Mouse (Mus musculus) stomach, embryonic 14.5 days (tissue): Measurements from ENCODE around the gene Fam171a2. TPM values are rescaled to one million over a fixed set of nuclear protein-coding genes. Genes with fewer than 3 reads are reported as not detected.
A peak's percentile ranks its signal among the peaks of the same experiment; 100 is the strongest.

Source experiments
- ATAC-seq: fragments of 200-750 bp; cut with Nextera tagmentation; 2 replicates; pipeline ENCODE4 v1.8.0; 2017; ENCODE audit warnings: low read depth, moderate TSS enrichment; ENCODE audit not compliant: insufficient number of reproducible peaks, insufficient read depth, low FRiP score
- H3K27ac ChIP-seq: fragments of 300-500 bp; sonication (generic); 2 replicates; pipeline ENCODE4 v1.5.1; 2014; ENCODE audit warnings: mild to moderate bottlenecking, low read length, moderate library complexity, mixed read lengths
- H3K27me3 ChIP-seq: fragments of 300-500 bp; sonication (generic); 2 replicates; pipeline ENCODE4 v1.6.1; 2014; ENCODE audit warnings: low read length, control low read depth, mixed read lengths; ENCODE audit not compliant: control insufficient read depth, insufficient read depth
- H3K36me3 ChIP-seq: fragments of 300-500 bp; sonication (generic); 2 replicates; pipeline ENCODE4 v1.6.1; 2014; ENCODE audit warnings: mild to moderate bottlenecking, control low read depth, low read length, moderate library complexity, mixed read lengths; ENCODE audit not compliant: control insufficient read depth, insufficient read depth
- H3K4me1 ChIP-seq: fragments of 300-500 bp; sonication (generic); 2 replicates; pipeline ENCODE4 v1.6.1; 2014; ENCODE audit warnings: low read length, control low read depth, mixed read lengths; ENCODE audit not compliant: control insufficient read depth, insufficient read depth
- H3K4me2 ChIP-seq: fragments of 300-500 bp; sonication (generic); replicated peaks from 2 replicates; pipeline ENCODE4 v1.6.1; 2014; ENCODE audit warnings: low read depth, low read length, control low read depth
- H3K4me3 ChIP-seq: fragments of 300-500 bp; sonication (generic); 2 replicates; pipeline ENCODE4 v1.5.1; 2014; ENCODE audit warnings: low read depth, low read length, control low read depth
- H3K9ac ChIP-seq: fragments of 300-500 bp; sonication (generic); replicated peaks from 2 replicates; pipeline ENCODE4 v1.6.1; 2014; ENCODE audit warnings: low read depth, mild to moderate bottlenecking, control low read depth, low read length, moderate library complexity, mixed read lengths
- H3K9me3 ChIP-seq: fragments of 300-500 bp; sonication (generic); 2 replicates; pipeline ENCODE4 v1.6.1; 2016; ENCODE audit warnings: low read depth, low read length, control low read depth; ENCODE audit not compliant: control insufficient read depth
- WGBS: fragments of 180-500 bp; shearing (Covaris S2); extraction: QIAGEN DNeasy Blood & Tissue Kit; methylation state at CpG from one replicate; pipeline ENCODE4 v1.1.7; 2014; 5-methylcytosine and 5-hydroxymethylcytosine counted together
- polyA plus RNA-seq: library from polyadenylated mRNA; unstranded; fragments of >200 nt; fragmentation: Nextera tagmentation; extraction: Ambion mirVana; gene quantifications from 2 replicates; pipeline ENCODE4 v1.2.1, GENCODE M21; 2014

Fam171a2 gene
- polyA plus RNA-seq, 1 experiment from 2014 or later = 8.0 TPM

DNA sequence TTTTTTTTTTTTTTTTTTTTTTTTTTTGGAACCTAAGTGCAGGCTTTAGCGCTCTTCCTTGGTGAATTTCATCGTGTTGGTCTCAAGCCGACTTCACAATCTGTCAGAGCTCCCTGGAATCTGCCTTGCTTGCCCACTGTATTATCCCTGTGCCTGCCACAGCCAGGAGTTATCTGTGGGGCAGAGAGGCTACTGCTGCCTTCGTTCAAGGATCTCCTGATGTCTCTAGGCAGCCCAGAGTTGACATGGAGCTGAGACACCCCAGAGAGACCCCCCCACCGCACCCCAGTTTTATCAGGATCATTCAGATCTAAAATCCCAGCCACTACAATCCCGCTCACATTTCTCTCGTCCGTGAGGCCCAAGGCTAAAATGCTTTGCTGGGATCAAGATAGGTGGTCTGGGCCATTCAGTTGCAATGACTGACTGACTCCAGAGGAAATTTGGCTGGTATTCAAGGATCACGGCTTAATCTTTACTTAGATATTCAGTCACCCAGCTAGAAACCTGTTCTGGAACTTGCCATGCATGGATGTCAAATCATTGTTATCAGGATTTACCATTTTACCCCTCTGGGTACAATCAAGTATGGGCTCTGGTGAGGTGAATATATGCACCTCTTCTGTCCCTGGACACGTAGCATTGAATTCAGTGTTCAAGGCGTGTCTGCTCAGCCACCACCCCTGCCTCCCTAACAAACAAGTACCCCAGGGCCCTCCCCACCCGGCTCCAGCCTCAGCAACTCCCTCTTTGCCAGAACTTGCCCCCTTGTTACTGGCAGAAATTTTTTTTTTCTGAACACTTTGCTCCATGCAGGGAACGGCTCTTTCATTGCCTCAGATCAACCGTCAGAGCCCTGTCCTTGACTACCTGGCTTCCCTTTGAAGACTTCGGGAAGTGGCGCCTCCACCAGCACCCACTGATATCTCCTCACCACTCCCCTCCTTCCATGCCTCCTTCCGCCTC, 1.8 kb upstream of the Fam171a2 start:
- H3K27ac ChIP-seq = peak overlapping the region; percentile 33; the same call in 1 of the 2 replicates
- H3K36me3 ChIP-seq = no peaks in the 10 kb centered on the region
- 40% methylated on average over 17 of the region's 17 CpGs for WGBS
- H3K4me3 ChIP-seq = no peak overlapping the region
- H3K9me3 ChIP-seq = no peaks in the 10 kb centered on the region
- no peaks in the 10 kb centered on the region for H3K27me3 ChIP-seq
- H3K4me2 ChIP-seq = no peak overlapping the region; the same call in 1 of the 2 replicates
- no peak overlapping the region for H3K9ac ChIP-seq
- no peak for ATAC-seq
- peaks cover 36% of the 10 kb centered on the region for H3K4me1 ChIP-seq

DNA sequence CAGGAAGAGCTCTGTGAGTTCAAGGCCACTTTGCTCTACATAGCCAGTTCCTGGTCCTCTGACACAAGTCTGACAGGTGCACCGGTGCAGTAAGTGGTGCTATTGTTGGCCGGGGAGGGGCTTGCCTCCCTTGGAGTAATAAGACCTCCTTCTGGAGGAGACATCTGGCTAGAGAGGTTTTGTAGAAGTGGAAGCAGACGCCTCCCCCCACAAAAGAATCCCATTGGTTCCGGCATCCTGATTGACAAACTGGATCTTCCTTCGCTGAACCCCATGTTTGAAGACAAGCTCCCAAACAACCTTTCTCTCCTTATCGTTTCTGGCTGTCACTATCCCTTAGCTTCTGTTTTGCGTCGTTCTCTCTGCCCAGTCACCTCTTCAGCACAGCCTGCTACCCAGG, 845 bp upstream of the Fam171a2 start:
- no peak for ATAC-seq
- Histone ChIP-seq H3K4me2 (no peak overlapping the region), H3K27me3 (no peaks in the 10 kb centered on the region), H3K9ac (no peak overlapping the region), H3K4me1 (peaks cover 42% of the 10 kb centered on the region), H3K27ac (peak overlapping the region; percentile 17; the same call in 1 of the 2 replicates), H3K4me3 (no peak overlapping the region), H3K9me3 (no peaks in the 10 kb centered on the region), H3K36me3 (no peaks in the 10 kb centered on the region)
- WGBS = 20% methylated on average over 8 of the region's 8 CpGs

DNA sequence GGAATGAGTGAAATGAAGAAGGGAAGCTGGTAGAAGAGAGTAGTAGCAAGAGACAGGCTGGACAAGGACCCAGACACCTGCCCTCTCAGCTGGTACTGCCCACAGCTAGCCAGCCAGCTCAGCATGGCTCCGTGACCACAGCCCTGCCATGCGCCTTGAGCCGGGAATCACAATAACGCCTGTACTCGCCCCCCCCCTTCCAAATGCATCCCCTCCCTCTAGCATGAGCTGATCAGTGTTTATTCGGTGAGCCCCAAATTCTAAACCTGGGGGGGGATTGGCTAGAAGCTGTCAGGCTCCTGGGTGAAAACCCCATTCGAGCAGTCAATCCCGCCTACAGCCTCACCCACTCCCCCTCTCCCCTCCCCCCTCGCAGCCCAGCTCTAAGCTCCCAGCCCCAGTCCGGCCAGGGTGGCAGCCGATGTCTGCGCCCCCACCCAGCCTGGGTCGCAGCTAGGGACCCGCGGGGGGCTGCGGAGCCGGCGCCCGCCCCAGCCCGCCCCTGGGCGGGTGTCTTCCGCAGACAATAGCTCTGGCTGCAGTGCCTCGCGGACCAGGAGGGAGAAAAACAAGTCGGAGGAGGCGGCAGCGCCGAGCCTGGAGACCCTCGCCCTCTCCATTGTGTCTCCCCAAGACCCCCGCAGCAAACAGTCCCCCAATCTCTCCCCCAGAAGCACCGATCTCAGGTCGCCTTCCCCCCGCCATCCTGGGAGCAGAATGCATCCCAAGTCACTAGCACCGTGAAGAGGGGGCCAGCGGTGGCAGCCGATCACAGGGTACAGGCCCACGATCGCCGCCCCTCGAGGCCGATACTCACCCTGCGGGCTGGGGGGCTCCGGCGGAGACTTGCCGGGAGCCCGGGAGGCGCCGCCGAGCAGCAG, 661 bp downstream of the Fam171a2 start:
- Histone ChIP-seq H3K27ac (peak overlapping the region; percentile 92), H3K4me2 (peak overlapping the region; percentile 92), H3K27me3 (no peaks in the 10 kb centered on the region), H3K36me3 (peaks cover 9% of the 10 kb centered on the region), H3K9me3 (no peaks in the 10 kb centered on the region), H3K4me3 (peak overlapping the region; percentile 96), H3K9ac (peak overlapping the region; percentile 96), H3K4me1 (peaks cover 42% of the 10 kb centered on the region)
- peak; percentile 7; the same call in 1 of the 2 replicates for ATAC-seq
- WGBS = under 1% methylated on average over 48 of the region's 49 CpGs

DNA sequence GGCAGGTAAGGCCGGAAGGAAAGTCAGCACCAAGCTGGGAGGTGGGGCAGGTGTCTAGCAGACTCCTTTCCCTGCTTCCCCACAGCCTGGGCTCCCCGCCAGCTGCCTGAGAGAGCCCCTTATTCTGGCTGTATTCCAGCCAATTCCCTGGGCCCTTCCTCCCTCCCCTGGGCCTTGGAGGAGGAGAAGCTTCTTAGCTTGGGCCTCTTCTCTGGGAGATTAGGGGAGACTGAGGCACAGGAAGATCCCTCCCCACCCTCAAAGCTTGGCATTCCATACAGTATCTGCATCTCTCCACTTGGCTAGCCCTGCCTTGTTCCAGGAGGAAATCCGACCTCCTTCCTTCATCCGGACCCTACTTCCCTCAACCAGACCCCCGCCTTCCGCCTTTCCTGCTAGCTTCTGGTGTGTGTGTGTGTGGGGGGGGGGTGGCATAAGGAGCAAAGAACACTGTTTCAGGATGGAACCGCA, 1.6 kb downstream of the Fam171a2 start:
- 9% methylated on average over 7 of the region's 7 CpGs for WGBS
- Histone ChIP-seq H3K4me1 (peaks cover 42% of the 10 kb centered on the region), H3K27me3 (no peaks in the 10 kb centered on the region), H3K4me3 (peak overlapping the region; percentile 96), H3K9me3 (no peaks in the 10 kb centered on the region), H3K27ac (peak overlapping the region; percentile 92), H3K4me2 (peak overlapping the region; percentile 92), H3K36me3 (peaks cover 18% of the 10 kb centered on the region), H3K9ac (peak overlapping the region; percentile 96)
- peak; percentile 25 for ATAC-seq

DNA sequence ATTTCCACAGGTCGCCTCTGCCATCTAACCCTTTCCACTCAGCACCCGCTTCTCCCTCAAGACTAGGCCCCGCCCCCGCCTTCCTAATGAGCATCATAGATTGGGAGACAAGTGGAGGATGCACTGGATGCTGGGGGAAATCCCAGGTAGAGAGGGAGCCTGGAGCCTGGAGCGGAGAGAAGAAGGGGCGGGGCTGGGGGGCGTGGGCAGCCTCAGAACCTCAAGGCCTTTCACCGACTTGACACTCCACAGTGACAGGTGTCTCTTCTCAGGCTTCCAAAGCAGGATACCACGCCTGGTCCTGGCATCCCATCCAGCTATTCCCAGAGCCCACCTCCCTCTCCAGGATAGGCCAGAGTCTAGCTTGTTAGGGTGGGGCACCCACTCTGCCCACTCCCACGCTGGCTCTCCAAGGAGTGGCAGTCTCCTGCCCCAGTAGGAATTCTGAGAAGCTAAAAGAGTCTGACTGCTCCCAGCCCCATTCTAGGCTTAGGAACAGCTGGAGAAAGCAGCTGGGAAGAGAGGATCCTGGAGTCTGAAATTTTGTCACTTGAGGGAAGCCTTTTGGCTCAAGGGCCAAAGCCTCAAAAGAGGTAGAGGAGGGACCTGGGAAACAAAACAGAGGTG, 2.1 kb downstream of the Fam171a2 start:
- Histone ChIP-seq H3K9ac (peak overlapping the region; percentile 96; the same call in 1 of the 2 replicates), H3K4me3 (peak overlapping the region; percentile 96), H3K4me2 (peak overlapping the region; percentile 92), H3K36me3 (peaks cover 21% of the 10 kb centered on the region), H3K4me1 (peaks cover 42% of the 10 kb centered on the region), H3K27ac (peak overlapping the region; percentile 92), H3K27me3 (no peaks in the 10 kb centered on the region), H3K9me3 (no peaks in the 10 kb centered on the region)
- WGBS = 6% methylated on average over 10 of the region's 10 CpGs
- peak; percentile 57 for ATAC-seq

DNA sequence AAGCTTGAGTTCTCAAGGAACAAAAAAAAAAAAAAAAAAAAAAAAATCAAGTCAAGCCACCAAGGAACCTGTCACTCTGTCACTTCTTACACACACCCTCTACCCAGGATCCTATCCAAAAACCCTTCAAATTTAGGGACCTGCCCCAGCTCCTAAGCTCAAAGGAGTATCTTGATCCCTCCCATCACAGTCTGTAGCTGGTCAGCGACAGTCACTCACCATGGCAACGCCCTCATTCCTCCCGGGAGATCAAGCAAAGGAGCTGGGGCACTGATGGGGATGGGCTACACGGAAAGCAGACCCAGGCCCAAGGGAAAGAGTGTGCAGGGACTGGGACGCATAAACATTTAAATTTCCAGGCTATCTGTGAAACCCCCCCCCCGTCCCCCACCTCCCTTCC, 2.7 kb downstream of the Fam171a2 start:
- Histone ChIP-seq H3K27me3 (no peaks in the 10 kb centered on the region), H3K9ac (no peak overlapping the region), H3K4me3 (no peak overlapping the region), H3K9me3 (no peaks in the 10 kb centered on the region), H3K4me2 (peak overlapping the region; percentile 92), H3K36me3 (peaks cover 27% of the 10 kb centered on the region), H3K4me1 (peaks cover 42% of the 10 kb centered on the region), H3K27ac (peak overlapping the region; percentile 92; the same call in 1 of the 2 replicates)
- WGBS = 15% methylated on average over 6 of the region's 6 CpGs
- ATAC-seq = no peak

DNA sequence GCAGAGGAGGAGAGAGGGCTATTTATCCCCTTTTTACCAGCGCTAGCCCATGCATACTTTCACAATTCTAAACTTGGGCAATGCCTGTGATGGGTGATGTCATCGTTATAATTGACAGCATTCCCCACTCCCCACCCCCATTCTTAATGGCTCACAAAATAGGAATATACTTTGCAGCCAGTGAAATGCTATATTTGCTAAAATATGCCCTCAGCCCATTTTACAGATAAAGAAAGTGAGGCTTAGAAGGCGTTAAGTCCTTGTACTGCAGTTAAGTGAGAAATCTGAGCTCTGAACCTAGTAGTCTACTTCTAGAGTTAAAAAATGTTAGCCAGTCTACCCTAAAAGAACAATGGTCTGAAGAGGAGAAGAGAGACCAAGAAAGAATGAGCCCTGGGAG, 3.2 kb downstream of the Fam171a2 start:
- Histone ChIP-seq H3K4me2 (no peak overlapping the region), H3K27ac (no peak overlapping the region), H3K4me3 (no peak overlapping the region), H3K9me3 (no peaks in the 10 kb centered on the region), H3K4me1 (peaks cover 42% of the 10 kb centered on the region), H3K36me3 (peaks cover 32% of the 10 kb centered on the region), H3K9ac (no peak overlapping the region), H3K27me3 (no peaks in the 10 kb centered on the region)
- WGBS = 78% methylated on average over 3 of the region's 3 CpGs
- ATAC-seq = no peak

DNA sequence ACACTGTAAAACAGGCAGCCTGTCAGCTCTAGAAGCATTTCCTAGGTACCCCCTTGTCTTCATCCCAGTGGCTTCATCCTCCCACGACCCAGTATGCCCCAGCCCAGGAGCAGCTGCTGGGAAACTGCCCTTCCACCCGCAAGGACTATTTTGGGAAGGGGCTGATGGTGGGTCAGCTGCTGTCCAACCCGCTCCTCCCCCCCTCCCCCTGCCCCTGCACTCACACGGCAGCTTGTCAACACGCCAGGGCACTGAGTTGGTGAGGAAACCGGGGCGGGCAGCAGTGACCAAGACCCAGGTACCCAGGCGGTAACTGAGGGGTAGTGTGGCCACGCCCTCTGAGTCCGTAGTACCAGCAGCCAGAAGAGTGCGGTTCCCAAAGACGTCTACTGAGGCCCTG, 3.7 kb downstream of the Fam171a2 start:
- H3K4me1 ChIP-seq = peaks cover 38% of the 10 kb centered on the region
- H3K36me3 ChIP-seq = peaks cover 37% of the 10 kb centered on the region
- no peak overlapping the region for H3K4me3 ChIP-seq
- H3K27ac ChIP-seq = no peak overlapping the region
- no peaks in the 10 kb centered on the region for H3K9me3 ChIP-seq
- no peaks in the 10 kb centered on the region for H3K27me3 ChIP-seq
- WGBS = 71% methylated on average over 12 of the region's 12 CpGs
- no peak for ATAC-seq
- no peak overlapping the region for H3K9ac ChIP-seq
- no peak overlapping the region for H3K4me2 ChIP-seq
